Comparison of ENCODE assay signal across 12 mouse cellular contexts in genomic region chr11:67920226-67920960, GRCm38 (mm10). TPM values are rescaled to one million over a fixed set of nuclear protein-coding genes. Genes with fewer than 3 reads are reported as not detected.
DNase-seq lines count a peak whose midpoint lies in the region; ATAC-seq and TF ChIP-seq lines count a peak whose summit lies in the region.
"Had no signal": no experiment of that assay in that cellular context is flagged by ENCODE, and none has a peak within 500 bp of the region (broad histone marks: within the 10 kb centered on the region; RNA-seq: fewer than 3 reads in every experiment).

No protein-coding gene starts in this region.

- 0 out of 2 replicates have a peak, but pooled peaks cover 3% of the 10 kb centered on the region for H3K4me1 ChIP-seq in heart, postnatal 0 days (ENCODE audit: control insufficient read depth, insufficient read depth)
- H3K4me1 ChIP-seq in midbrain, embryonic 10.5 days = peaks cover 22% of the 10 kb centered on the region
- peaks cover 7% of the 10 kb centered on the region for H3K4me1 ChIP-seq in midbrain, embryonic 11.5 days (ENCODE audit: control insufficient read depth, insufficient read depth, low read length)
- peaks cover 18% of the 10 kb centered on the region for H3K4me1 ChIP-seq in forebrain, embryonic 15.5 days
- no peaks in the 10 kb centered on the region for H3K4me1 ChIP-seq in stomach, embryonic 14.5 days (ENCODE audit: control insufficient read depth, insufficient read depth, low read length)

- H3K36me3 ChIP-seq in heart, postnatal 0 days (replicated peaks; ENCODE audit: control insufficient read depth, insufficient read depth, low read length) = no peaks in the 10 kb centered on the region
- no peaks in the 10 kb centered on the region for H3K36me3 ChIP-seq in midbrain, embryonic 10.5 days
- no peaks in the 10 kb centered on the region for H3K36me3 ChIP-seq in midbrain, embryonic 11.5 days (ENCODE audit: control insufficient read depth, insufficient read depth, low read length)
- no peaks in the 10 kb centered on the region for H3K36me3 ChIP-seq in forebrain, embryonic 15.5 days
- H3K36me3 ChIP-seq in stomach, embryonic 14.5 days (ENCODE audit: control insufficient read depth, insufficient read depth, low read length) = no peaks in the 10 kb centered on the region

- intact Hi-C loops in left cerebral cortex, postnatal 4 days (cut with DNase I) = loop anchor here (5.0 kb wide), 1 partner anchor 98 kb away; no protein-coding TSS in a partner anchor

- no peak for TF ChIP-seq CTCF in heart, postnatal 0 days (IDR thresholded peaks at IDR 0.05; ENCODE audit: low read depth)

- H3K4me2 ChIP-seq in heart, postnatal 0 days (ENCODE audit: low read depth, low read length) = peak overlapping the region; percentile 94
- no peak overlapping the region for H3K4me2 ChIP-seq in midbrain, embryonic 11.5 days
- peak overlapping the region; percentile 100 for H3K4me2 ChIP-seq in forebrain, embryonic 15.5 days (replicated peaks)
- H3K4me2 ChIP-seq in stomach, embryonic 14.5 days (replicated peaks; ENCODE audit: low read depth, low read length) = peak overlapping the region; percentile 100

- no peak overlapping the region for H3K9ac ChIP-seq in heart, postnatal 0 days (replicated peaks; ENCODE audit: low read depth, low read length)
- H3K9ac ChIP-seq in midbrain, embryonic 11.5 days (ENCODE audit: low read length) = no peak overlapping the region
- no peak overlapping the region for H3K9ac ChIP-seq in forebrain, embryonic 15.5 days (replicated peaks)
- H3K9ac ChIP-seq in stomach, embryonic 14.5 days (replicated peaks; ENCODE audit: low read depth, low read length) = no peak overlapping the region

- H3K9me3 ChIP-seq in heart, postnatal 0 days (replicated peaks; ENCODE audit: control insufficient read depth, low read length) = no peaks in the 10 kb centered on the region
- H3K9me3 ChIP-seq in midbrain, embryonic 10.5 days (replicated peaks) = no peaks in the 10 kb centered on the region
- H3K9me3 ChIP-seq in midbrain, embryonic 11.5 days (ENCODE audit: control insufficient read depth, low read length) = no peaks in the 10 kb centered on the region
- no peaks in the 10 kb centered on the region for H3K9me3 ChIP-seq in forebrain, embryonic 15.5 days
- H3K9me3 ChIP-seq in stomach, embryonic 14.5 days (ENCODE audit: control insufficient read depth, low read depth, low read length) = no peaks in the 10 kb centered on the region

- no peak for TF ChIP-seq EP300 in heart, postnatal 0 days (IDR thresholded peaks at IDR 0.05; ENCODE audit: low read depth)

- H3K27ac ChIP-seq in heart, postnatal 0 days (ENCODE audit: low read depth) = 0 out of 2 replicates have a peak overlapping the region, but pooled peaks have one; percentile 83
- no peak overlapping the region for H3K27ac ChIP-seq in midbrain, embryonic 10.5 days (replicated peaks)
- H3K27ac ChIP-seq in midbrain, embryonic 11.5 days (ENCODE audit: low read depth, low read length) = no peak overlapping the region
- no peak overlapping the region for H3K27ac ChIP-seq in forebrain, embryonic 15.5 days (replicated peaks)
- H3K27ac ChIP-seq in stomach, embryonic 14.5 days (ENCODE audit: low read length) = no peak overlapping the region

- WGBS in heart, postnatal 0 days = 44% methylated on average over 9 of the region's 9 CpGs
- whole genome bisulfite sequencing in midbrain, embryonic 10.5 days = 53% methylated on average over 9 of the region's 9 CpGs
- WGBS in midbrain, embryonic 11.5 days = 49% methylated on average over 9 of the region's 9 CpGs
- 60% methylated on average over 9 of the region's 9 CpGs for WGBS in forebrain, embryonic 15.5 days
- WGBS in stomach, embryonic 14.5 days = 41% methylated on average over 9 of the region's 9 CpGs

- no peaks in the 10 kb centered on the region for H3K27me3 ChIP-seq in heart, postnatal 0 days (ENCODE audit: control insufficient read depth, insufficient read depth, low read length)
- peaks cover 40% of the 10 kb centered on the region for H3K27me3 ChIP-seq in midbrain, embryonic 10.5 days (ENCODE audit: low read depth, poor library complexity, severe bottlenecking)
- H3K27me3 ChIP-seq in midbrain, embryonic 11.5 days (ENCODE audit: control insufficient read depth, insufficient read depth, low read length) = peaks cover 23% of the 10 kb centered on the region
- peaks cover 13% of the 10 kb centered on the region; the same call in 1 of the 2 replicates for H3K27me3 ChIP-seq in forebrain, embryonic 15.5 days
- no peaks in the 10 kb centered on the region for H3K27me3 ChIP-seq in stomach, embryonic 14.5 days (ENCODE audit: control insufficient read depth, insufficient read depth, low read length)

- no peak for ATAC-seq in heart, postnatal 0 days (ENCODE audit: insufficient read depth, low read depth)
- no peak for ATAC-seq in midbrain, embryonic 11.5 days (ENCODE audit: low FRiP score)
- ATAC-seq in forebrain, embryonic 15.5 days (replicated peaks) = no peak
- no peak for ATAC-seq in stomach, embryonic 14.5 days (ENCODE audit: insufficient number of reproducible peaks, insufficient read depth, low FRiP score, low read depth)

- H3K4me3 ChIP-seq in heart, postnatal 0 days (ENCODE audit: low read depth, low read length) = peak overlapping the region; percentile 71
- H3K4me3 ChIP-seq in midbrain, embryonic 10.5 days = peak overlapping the region; percentile 88; the same call in 1 of the 2 replicates
- H3K4me3 ChIP-seq in midbrain, embryonic 11.5 days (ENCODE audit: low read depth, low read length) = no peak overlapping the region
- H3K4me3 ChIP-seq in forebrain, embryonic 15.5 days = peak overlapping the region; percentile 68
- H3K4me3 ChIP-seq in stomach, embryonic 14.5 days (ENCODE audit: low read depth, low read length) = peak overlapping the region; percentile 71

- no peak for DNase-seq in heart, postnatal 0 days (ENCODE audit: low spot score)
- DNase-seq in heart, postnatal 4 days = no peak
- DNase-seq in midbrain, embryonic 10.5 days (ENCODE audit: low spot score) = no peak
- DNase-seq in midbrain, embryonic 11.5 days (ENCODE audit: low spot score, missing footprints) = no peak
- DNase-seq in left cerebral cortex, postnatal 4 days = no peak
- no peak for DNase-seq in urinary bladder, postnatal 25 days (ENCODE audit: low spot score)
- DNase-seq: cerebellum, adult 9-10 months had no signal

RNA-seq across cellular contexts. Expression of gene Usp43, which starts 1.6 kb away (rescaled TPM):
- 2.9 and 3.9 TPM in 2 replicates for total RNA-seq in heart, postnatal 0 days (2014; rRNA removed; ENCODE audit: low replicate concordance)
- 0.55 and 0.66 TPM in 2 replicates for polyA plus RNA-seq in heart, postnatal 0 days (2015; fragmentation: Nextera tagmentation; extraction: Ambion mirVana)
- 1 to 10 TPM; 4.6 to 6.1 TPM for total RNA-seq in heart, postnatal 4 days (2021)
- 0.62 and 1.3 TPM in 2 replicates for polyA plus RNA-seq in midbrain, embryonic 10.5 days (2016; fragmentation: Nextera tagmentation; extraction: Ambion mirVana)
- polyA plus RNA-seq in midbrain, embryonic 11.5 days (2014; fragmentation: Nextera tagmentation; extraction: Ambion mirVana) = 0.51 and 0.97 TPM in 2 replicates
- polyA plus RNA-seq in forebrain, embryonic 15.5 days (2015; fragmentation: Nextera tagmentation; extraction: Ambion mirVana) = 1.8 and 2.3 TPM in 2 replicates
- polyA plus RNA-seq in stomach, embryonic 14.5 days (2014; fragmentation: Nextera tagmentation; extraction: Ambion mirVana) = 3.5 and 3.9 TPM in 2 replicates
- total RNA-seq in left cerebral cortex, postnatal 4 days (2021) = 10 to 100 TPM; 32.2 to 33.3 TPM
- total RNA-seq: hematopoietic stem cell, adult 5-6 weeks; megakaryocyte progenitor cell, adult 5-6 weeks had no signal

RNA-seq across cellular contexts. Expression of gene Cfap52, which starts 45.1 kb away (rescaled TPM):
- total RNA-seq in heart, postnatal 0 days (2014; rRNA removed; ENCODE audit: low replicate concordance) = not detected in 2 replicates
- polyA plus RNA-seq in heart, postnatal 0 days (2015; fragmentation: Nextera tagmentation; extraction: Ambion mirVana) = 0.12 and 0.44 TPM in 2 replicates
- under 1 TPM in 1 of 2 experiments, not detected in 1; 0.14 TPM for total RNA-seq in heart, postnatal 4 days (2021)
- polyA plus RNA-seq in midbrain, embryonic 10.5 days (2016; fragmentation: Nextera tagmentation; extraction: Ambion mirVana) = 0.56 and 0.78 TPM in 2 replicates
- polyA plus RNA-seq in midbrain, embryonic 11.5 days (2014; fragmentation: Nextera tagmentation; extraction: Ambion mirVana) = 0.25 and 0.46 TPM in 2 replicates
- polyA plus RNA-seq in forebrain, embryonic 15.5 days (2015; fragmentation: Nextera tagmentation; extraction: Ambion mirVana) = 2.6 and 4.1 TPM in 2 replicates
- 0.48 and 1.3 TPM in 2 replicates for polyA plus RNA-seq in stomach, embryonic 14.5 days (2014; fragmentation: Nextera tagmentation; extraction: Ambion mirVana)
- 1 to 10 TPM; 2.0 to 5.7 TPM for total RNA-seq in left cerebral cortex, postnatal 4 days (2021)
- total RNA-seq: adrenal gland, postnatal 14 days; hematopoietic stem cell, adult 5-6 weeks; megakaryocyte progenitor cell, adult 5-6 weeks had no signal

RNA-seq across cellular contexts. Expression of gene Stx8, which starts 45.6 kb away (rescaled TPM):
- total RNA-seq in heart, postnatal 0 days (2014; rRNA removed; ENCODE audit: low replicate concordance) = 4.8 and 15.9 TPM in 2 replicates
- 66.5 and 69.0 TPM in 2 replicates for polyA plus RNA-seq in heart, postnatal 0 days (2015; fragmentation: Nextera tagmentation; extraction: Ambion mirVana)
- total RNA-seq in heart, postnatal 4 days (2021) = 10 to 100 TPM; 34.7 to 35.8 TPM
- 47.0 and 47.8 TPM in 2 replicates for polyA plus RNA-seq in midbrain, embryonic 10.5 days (2016; fragmentation: Nextera tagmentation; extraction: Ambion mirVana)
- polyA plus RNA-seq in midbrain, embryonic 11.5 days (2014; fragmentation: Nextera tagmentation; extraction: Ambion mirVana) = 55.3 and 60.7 TPM in 2 replicates
- 67.6 and 68.6 TPM in 2 replicates for polyA plus RNA-seq in forebrain, embryonic 15.5 days (2015; fragmentation: Nextera tagmentation; extraction: Ambion mirVana)
- polyA plus RNA-seq in stomach, embryonic 14.5 days (2014; fragmentation: Nextera tagmentation; extraction: Ambion mirVana) = 60.4 and 68.5 TPM in 2 replicates
- total RNA-seq in left cerebral cortex, postnatal 4 days (2021) = 10 to 100 TPM; 26.7 to 30.1 TPM
